Mouse (Mus musculus) forebrain, postnatal 0 days (tissue): ENCODE measurements at regions not wholly inside any gene's neighbourhood (a gene's known extent, or its start where the extent isn't known, plus 50 kb on each side); places are given as distances from the start of the nearest gene placed in this dataset.
A peak's percentile ranks its signal among the peaks of the same experiment; 100 is the strongest.

Experiments
- ATAC-seq: fragments of 200-750 bp; cut with Nextera tagmentation; 2 replicates; pipeline ENCODE4 v1.8.0; 2017; ENCODE audit warnings: mild to moderate bottlenecking, moderate library complexity
- DNase-seq: peaks from one replicate; pipeline ENCODE4 v3.0.0-alpha.2; 2015
- H3K27ac ChIP-seq: fragments of 300-500 bp; sonication (generic); 2 replicates; pipeline ENCODE4 v1.5.1; 2014; ENCODE audit warnings: low read depth, mild to moderate bottlenecking, antibody characterized with exemption, low read length, moderate library complexity, mixed read lengths
- H3K27me3 ChIP-seq: fragments of 300-500 bp; sonication (generic); 2 replicates; pipeline ENCODE4 v1.6.1; 2014; ENCODE audit warnings: mild to moderate bottlenecking, low read length, mixed read lengths; ENCODE audit not compliant: insufficient read depth
- H3K36me3 ChIP-seq: fragments of 300-500 bp; sonication (generic); 2 replicates; pipeline ENCODE4 v1.6.1; 2014; ENCODE audit warnings: mild to moderate bottlenecking, moderate library complexity; ENCODE audit not compliant: insufficient read depth
- H3K4me1 ChIP-seq: fragments of 300-500 bp; sonication (generic); 2 replicates; pipeline ENCODE4 v1.6.1; 2014; ENCODE audit warnings: antibody characterized with exemption; ENCODE audit not compliant: insufficient read depth
- H3K4me2 ChIP-seq: fragments of 300-500 bp; sonication (generic); 2 replicates; pipeline ENCODE4 v1.6.1; 2014; ENCODE audit warnings: low read depth, mild to moderate bottlenecking, moderate library complexity
- H3K4me3 ChIP-seq: fragments of 300-500 bp; sonication (generic); 2 replicates; pipeline ENCODE4 v1.5.1; 2014; ENCODE audit warnings: low read depth, low read length, mixed read lengths
- H3K9ac ChIP-seq: fragments of 300-500 bp; sonication (generic); 2 replicates; pipeline ENCODE4 v1.6.1; 2014; ENCODE audit warnings: mild to moderate bottlenecking
- H3K9me3 ChIP-seq: fragments of 300-500 bp; sonication (generic); 2 replicates; pipeline ENCODE4 v1.6.1; 2016; ENCODE audit warnings: low read length
- CTCF ChIP-seq: sonication (generic); IDR thresholded peaks from 2 replicates; pipeline ENCODE4 v1.5.1; 2016; ENCODE audit warnings: antibody characterized with exemption, control low read depth, low read depth
- WGBS: fragments of 180-500 bp; shearing (Covaris S2); extraction: QIAGEN DNeasy Blood & Tissue Kit; methylation state at CpG from one replicate; pipeline ENCODE4 v1.1.7; 2014; 5-methylcytosine and 5-hydroxymethylcytosine counted together

DNA sequence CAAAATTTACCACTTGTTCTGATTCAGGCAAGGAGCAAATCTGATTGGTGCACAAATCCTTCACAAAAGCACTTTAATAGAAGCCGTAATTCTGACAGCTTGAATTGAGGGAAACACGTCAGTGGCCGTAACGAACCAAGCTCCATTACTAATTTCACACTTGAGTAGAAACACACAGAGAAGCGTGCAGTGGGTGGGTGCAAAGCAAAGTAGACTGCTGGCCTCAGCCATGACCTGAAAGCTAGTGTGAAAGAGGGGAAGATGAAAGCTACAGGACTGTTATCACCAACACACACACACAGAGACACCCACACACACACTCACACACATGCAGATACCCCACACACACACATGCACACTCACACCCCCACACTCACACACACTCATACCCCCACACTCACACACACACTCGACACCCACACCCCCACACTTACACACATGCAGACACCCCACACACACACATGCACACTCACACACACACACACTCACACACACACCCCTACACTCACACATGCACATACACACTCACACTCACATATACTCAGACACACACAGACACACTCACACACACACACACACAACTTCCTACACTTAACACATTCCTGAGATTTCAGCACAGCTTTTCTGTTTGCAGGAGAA lies 248.8 kb upstream of the Gpc5 start:
- Histone ChIP-seq H3K9ac (no peak overlapping the region), H3K4me3 (no peak overlapping the region), H3K4me1 (no peaks in the 10 kb centered on the region), H3K27ac (no peak overlapping the region), H3K4me2 (no peak overlapping the region), H3K36me3 (no peaks in the 10 kb centered on the region), H3K27me3 (no peaks in the 10 kb centered on the region), H3K9me3 (no peaks in the 10 kb centered on the region)
- DNase-seq (no peak), ATAC-seq (no peak)
- WGBS, result 27% methylated on average over 6 of the region's 6 CpGs
- TF ChIP-seq CTCF, result no peak

DNA sequence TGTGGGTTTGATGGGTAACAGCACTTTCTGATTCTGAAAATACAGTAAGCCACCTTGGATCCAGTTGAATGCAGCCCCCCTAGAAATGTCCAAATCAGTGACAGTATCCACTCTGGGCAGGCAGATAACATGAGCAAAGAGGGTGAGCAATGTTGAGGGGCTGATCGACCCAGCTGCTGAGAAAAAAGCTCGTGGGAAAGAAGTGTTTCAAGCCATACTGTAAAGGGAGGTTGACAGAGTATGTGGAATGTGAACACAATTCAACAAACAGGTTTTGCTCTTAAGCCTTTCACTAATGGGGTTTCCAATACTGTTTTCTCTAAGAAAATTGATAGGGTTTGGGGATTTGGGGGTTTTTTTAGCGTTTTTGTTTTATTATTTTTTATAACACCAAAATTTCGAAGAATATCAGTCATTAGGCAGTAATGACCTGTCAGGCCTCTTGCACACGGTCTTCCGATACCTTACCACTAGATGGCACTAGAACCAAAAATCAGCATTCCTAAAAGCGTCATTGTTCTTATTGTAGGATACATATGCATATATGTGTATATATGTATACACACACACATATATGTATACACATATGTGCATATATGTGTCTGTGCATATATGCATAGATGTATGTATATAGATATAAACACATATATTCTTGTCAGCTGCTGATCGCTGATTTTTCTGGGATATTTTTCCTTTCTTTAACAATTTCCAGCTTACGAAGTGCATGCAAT lies 237.5 kb upstream of the Gpc5 start:
- H3K4me2 ChIP-seq, result no peak overlapping the region
- 23% methylated on average over 9 of the region's 9 CpGs for WGBS
- H3K27me3 ChIP-seq, result no peaks in the 10 kb centered on the region; the same call in 1 of the 2 replicates
- peak; percentile 70 for TF ChIP-seq CTCF
- no peak overlapping the region for H3K27ac ChIP-seq
- DNase-seq (peak; percentile 61), ATAC-seq (peak; percentile 45)
- no peaks in the 10 kb centered on the region for H3K4me1 ChIP-seq
- H3K9me3 ChIP-seq, result no peaks in the 10 kb centered on the region
- no peak overlapping the region for H3K4me3 ChIP-seq
- no peaks in the 10 kb centered on the region for H3K36me3 ChIP-seq
- no peak overlapping the region for H3K9ac ChIP-seq

DNA sequence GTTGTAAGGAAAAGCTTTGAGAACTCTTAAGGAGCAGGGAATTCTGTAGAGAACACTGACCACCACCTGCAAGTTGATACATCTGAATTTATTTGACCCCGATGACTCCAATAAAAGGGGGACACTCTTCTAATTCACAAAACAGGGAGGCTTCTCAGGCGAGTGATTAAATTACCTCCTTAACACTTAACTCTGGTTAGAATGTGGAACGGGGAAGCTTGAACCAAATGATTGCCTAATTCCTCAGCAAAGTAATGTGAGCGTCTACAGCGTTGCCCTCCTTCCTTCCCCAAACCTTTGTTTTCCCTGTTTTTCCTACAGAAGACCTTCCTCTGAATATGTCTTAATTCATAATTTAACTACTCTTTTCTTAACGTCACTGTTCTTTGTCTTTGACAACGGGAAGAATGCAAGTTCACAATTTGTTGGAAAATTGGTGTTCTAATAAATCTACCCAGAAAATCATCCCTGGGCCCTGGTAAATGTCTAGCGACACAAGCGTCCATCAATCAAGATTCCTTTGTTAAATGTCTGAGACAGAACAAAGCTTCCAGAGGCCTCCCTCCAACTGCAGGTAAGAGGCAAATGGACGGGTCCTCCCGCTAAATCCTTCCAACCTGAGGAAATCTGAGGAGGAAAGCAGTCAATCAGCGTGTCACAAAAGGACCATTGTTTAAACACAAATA lies 236.8 kb upstream of the Gpc5 start:
- no peak for TF ChIP-seq CTCF
- H3K27ac ChIP-seq, result no peak overlapping the region
- no peak overlapping the region for H3K4me3 ChIP-seq
- no peaks in the 10 kb centered on the region; the same call in 1 of the 2 replicates for H3K27me3 ChIP-seq
- H3K4me2 ChIP-seq, result no peak overlapping the region
- H3K4me1 ChIP-seq, result no peaks in the 10 kb centered on the region
- no peaks in the 10 kb centered on the region for H3K9me3 ChIP-seq
- no peak for DNase-seq
- no peak overlapping the region for H3K9ac ChIP-seq
- no peaks in the 10 kb centered on the region for H3K36me3 ChIP-seq
- ATAC-seq, result 0 out of 2 replicates have a peak, but pooled peaks have one; percentile 2
- WGBS, result 22% methylated on average over 12 of the region's 12 CpGs

DNA sequence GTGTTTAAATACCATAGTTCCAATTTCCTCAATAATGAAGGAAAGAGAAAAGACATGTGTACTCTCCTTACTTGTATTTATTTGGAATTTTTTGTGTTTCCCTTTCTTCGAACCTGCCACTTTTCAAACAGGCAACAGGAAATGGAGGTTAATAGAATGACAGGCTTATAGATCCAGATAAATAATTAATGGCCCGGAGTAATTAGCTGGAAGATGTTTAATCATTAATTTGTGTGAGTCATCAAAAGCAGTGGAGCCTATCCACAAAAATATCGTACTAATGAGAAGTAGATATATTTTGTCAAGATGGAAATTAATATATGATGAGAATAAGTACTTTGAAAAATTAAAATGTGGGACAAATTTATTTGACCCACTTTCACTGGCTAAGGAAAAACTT lies 236.3 kb upstream of the Gpc5 start:
- no peak overlapping the region for H3K4me3 ChIP-seq

DNA sequence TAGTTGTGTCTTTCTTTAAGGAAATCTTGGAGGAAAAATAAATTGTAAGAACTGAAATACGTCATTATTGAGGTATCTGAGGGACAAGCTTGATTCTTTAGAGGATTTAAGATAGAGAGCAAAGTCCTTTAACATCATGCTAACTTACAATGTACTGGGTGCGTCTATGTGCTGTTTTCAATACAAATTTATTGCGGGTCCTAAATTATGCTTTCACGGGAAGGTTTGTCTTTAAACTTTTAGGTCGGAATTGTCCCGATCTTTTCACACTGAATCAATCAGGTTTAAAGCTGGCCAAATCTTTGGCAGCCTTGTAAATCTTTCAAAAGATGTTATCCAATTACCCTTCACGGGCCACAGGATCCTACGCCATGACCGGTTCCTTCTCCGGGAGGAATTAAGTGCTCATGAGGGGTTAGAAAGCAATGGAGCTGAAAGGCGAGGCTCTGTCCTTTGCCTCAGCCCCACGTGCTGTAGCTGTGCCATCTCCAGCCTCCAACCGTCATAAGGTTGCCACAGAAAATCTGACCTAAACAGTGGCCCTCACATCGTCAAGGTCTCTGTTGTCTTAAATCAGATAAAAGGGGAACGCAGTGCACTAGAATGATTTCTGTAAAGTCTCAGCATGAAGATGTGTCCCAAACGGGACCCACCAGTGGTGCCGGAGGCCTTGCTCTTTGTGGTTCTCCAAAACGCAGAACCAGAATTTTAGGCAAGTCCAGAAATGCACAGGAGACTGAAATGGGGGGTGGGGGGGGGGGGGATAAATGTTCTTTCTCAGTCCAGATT lies 235.6 kb upstream of the Gpc5 start:
- Histone ChIP-seq H3K4me2 (no peak overlapping the region), H3K36me3 (no peaks in the 10 kb centered on the region), H3K9me3 (no peaks in the 10 kb centered on the region), H3K27me3 (no peaks in the 10 kb centered on the region; the same call in 1 of the 2 replicates), H3K4me1 (no peaks in the 10 kb centered on the region), H3K4me3 (no peak overlapping the region), H3K27ac (no peak overlapping the region), H3K9ac (no peak overlapping the region)
- no peak for DNase-seq
- no peak for TF ChIP-seq CTCF
- no peak for ATAC-seq
- WGBS, result 27% methylated on average over 18 of the region's 18 CpGs

More for the DNA sequence above, 236.3 kb upstream of the Gpc5 start:
- no peak overlapping the region for H3K9ac ChIP-seq
- WGBS, result 31% methylated on average over 3 of the region's 3 CpGs
- H3K4me2 ChIP-seq, result no peak overlapping the region
- H3K27ac ChIP-seq, result no peak overlapping the region
- TF ChIP-seq CTCF, result no peak
- no peaks in the 10 kb centered on the region; the same call in 1 of the 2 replicates for H3K27me3 ChIP-seq
- H3K4me1 ChIP-seq, result no peaks in the 10 kb centered on the region
- DNase-seq (no peak), ATAC-seq (no peak)
- no peaks in the 10 kb centered on the region for H3K36me3 ChIP-seq
- no peaks in the 10 kb centered on the region for H3K9me3 ChIP-seq

DNA sequence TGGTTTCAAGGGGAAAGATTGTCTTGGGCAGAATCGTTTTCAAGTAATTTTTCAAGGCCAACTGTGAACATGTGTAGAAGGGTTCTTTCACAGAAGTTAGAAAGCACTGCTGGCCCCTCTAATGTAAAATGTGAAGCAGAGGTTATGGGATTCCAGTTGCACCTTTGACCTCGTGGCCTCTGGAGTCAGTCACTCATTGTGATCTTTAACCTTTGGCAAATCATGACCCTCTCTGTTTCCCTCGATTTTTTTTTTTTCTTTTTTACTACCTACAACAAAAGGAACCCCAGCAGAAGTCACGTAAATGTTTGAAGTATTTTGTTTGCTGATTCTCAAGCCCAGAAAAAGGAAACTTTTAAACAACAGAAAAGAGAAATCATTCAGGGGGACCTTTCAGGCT lies 234.8 kb upstream of the Gpc5 start:
- H3K9ac ChIP-seq, result no peak overlapping the region
- no peaks in the 10 kb centered on the region for H3K36me3 ChIP-seq
- no peak overlapping the region for H3K4me3 ChIP-seq
- H3K27me3 ChIP-seq, result no peaks in the 10 kb centered on the region; the same call in 1 of the 2 replicates
- H3K4me2 ChIP-seq, result no peak overlapping the region
- no peak overlapping the region for H3K27ac ChIP-seq
- ATAC-seq (no peak), DNase-seq (no peak)
- 32% methylated on average over 4 of the region's 4 CpGs for WGBS
- no peaks in the 10 kb centered on the region for H3K9me3 ChIP-seq
- no peak for TF ChIP-seq CTCF
- H3K4me1 ChIP-seq, result no peaks in the 10 kb centered on the region
